Mouse (Mus musculus) urinary bladder, postnatal 10 days (tissue): Measurements from ENCODE around the gene Ly6c2.
"Not testable (repeated sequence)": the region's sequence is repeated elsewhere in the genome, so short reads cannot be mapped to it uniquely, and the experiment has no call there.

Source experiments
- DNase-seq: peaks from one replicate; pipeline ENCODE4 v3.0.0; 2022; ENCODE audit warnings: low spot score

The Ly6c2 gene

DNA sequence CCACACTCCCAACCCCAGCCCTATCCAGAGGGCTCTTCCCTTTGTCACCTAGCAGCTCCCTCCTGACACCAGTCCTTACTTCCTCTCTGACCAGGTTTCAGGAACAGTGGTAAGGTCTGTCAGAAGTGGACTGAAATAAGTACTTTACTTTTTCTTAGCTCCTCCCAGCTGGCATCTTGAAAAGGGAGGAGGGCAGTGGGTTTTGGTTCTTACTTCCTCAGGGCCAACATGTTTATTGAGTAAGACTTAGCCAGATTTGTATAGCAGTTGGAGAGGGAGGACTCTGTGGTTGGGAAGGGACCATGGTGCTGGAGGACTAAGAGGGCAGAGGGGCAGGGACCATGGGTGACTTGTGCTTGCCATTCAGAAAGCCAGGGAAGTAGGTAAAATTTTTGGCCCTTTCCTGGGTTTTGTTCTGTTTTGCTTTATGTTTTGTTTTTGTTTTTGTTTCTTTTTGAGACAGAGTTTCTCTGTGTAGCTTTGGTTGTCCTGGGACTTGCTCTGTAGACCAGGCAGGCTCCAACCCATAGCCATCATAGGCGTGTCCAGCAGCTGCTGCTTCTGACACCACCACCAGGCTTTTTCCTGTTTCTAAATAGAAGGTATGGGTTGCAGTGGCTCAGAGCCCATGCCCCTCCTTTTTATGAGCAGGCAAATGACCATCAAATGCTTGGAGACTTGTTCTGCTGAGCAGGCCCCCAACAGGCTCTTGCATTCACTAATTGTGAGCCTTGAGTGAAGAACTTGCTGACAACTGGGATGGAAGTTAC, at the start of gene Ly6c2:
Gene Ly6c2 (minus strand): TSS at position 110 of the 770 bp plus-strand sequence.
- not testable (repeated sequence) for DNase-seq

GRCm38 (mm10) chr15:75157646-75158045, 45.9 kb upstream of the Ly6c2 start:
- DNase-seq = no peak

- no peak for DNase-seq
Observed at GRCm38 (mm10) chr15:75154940-75155339, 43.2 kb upstream of the Ly6c2 start, which contains the start of gene Ly6g. Ly6g (plus strand) TSS chr15:75155240.

DNA sequence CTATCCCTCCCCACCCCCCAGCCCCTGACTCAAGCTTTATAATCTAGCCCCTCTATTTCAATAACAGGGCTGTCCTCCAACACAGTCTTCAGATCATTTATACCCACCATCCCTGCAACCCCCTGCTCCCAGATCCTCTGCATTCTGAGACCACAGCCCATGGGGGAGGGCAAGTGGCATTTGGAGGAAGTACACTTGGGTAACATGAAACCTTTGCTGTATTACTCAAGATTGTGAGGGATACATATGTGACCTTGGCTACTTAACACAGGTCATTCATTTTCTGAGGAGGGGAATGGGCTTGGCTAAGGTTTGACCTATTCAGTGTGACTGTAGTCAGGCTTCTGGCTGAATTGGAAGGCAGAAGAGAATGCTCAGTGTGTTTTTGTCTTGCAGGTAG, 41.3 kb upstream of the Ly6c2 start:
- DNase-seq = no peak

DNA sequence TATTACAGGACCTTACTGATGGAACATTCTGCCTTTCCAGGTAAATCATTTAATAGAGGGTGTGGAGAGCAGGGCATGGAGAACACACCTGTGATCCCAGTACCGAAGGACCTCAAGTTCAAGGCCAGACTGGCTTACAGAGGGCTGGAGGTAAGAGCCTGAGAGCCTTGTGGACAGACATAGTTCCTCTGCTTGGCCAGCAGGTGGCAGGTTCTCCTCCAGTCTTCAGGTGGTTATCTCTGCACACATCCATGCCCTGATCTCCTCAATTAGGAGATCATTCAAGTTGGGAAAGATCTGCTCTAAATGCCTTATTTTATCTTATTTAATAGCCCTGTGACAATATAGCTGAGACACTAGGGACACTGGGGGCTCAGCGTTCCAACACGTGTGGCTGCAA, 32.0 kb upstream of the Ly6c2 start:
- DNase-seq = no peak

- not testable (repeated sequence) for DNase-seq
Observed at GRCm38 (mm10) chr15:75141812-75142360, 30.1 kb upstream of the Ly6c2 start.

- not testable (repeated sequence) for DNase-seq
Observed at GRCm38 (mm10) chr15:75137739-75138138, 26.0 kb upstream of the Ly6c2 start.

GRCm38 (mm10) chr15:75135090-75135783, 23.5 kb upstream of the Ly6c2 start:
- not testable (repeated sequence) for DNase-seq

GRCm38 (mm10) chr15:75132346-75132745, 20.6 kb upstream of the Ly6c2 start:
- DNase-seq = not testable (repeated sequence)

GRCm38 (mm10) chr15:75120066-75120465, 8.3 kb upstream of the Ly6c2 start:
- DNase-seq = no peak

- DNase-seq = not testable (repeated sequence)
Observed at GRCm38 (mm10) chr15:75118742-75119141, 7.0 kb upstream of the Ly6c2 start.

DNA sequence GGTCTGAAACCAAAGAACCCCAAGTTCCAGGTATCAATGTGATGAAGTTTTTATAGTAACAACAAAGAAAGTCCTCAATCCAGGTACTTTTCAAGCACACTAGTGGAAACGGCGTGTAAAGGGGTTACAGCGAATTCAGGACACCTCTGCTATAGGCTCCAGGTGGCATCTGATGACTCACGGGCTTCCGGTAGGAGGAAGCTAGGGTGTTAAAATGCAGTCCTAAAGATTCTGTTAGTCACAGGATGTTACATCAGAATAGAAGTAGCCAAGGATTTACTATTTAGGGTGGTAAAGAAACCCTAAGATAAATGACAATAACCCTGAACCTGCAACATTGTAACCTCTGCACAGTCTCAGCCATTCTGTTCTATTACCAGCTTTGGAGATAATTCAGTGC, 5.7 kb upstream of the Ly6c2 start:
- DNase-seq = not testable (repeated sequence)

- no peak for DNase-seq
Observed at GRCm38 (mm10) chr15:75116525-75116924, 4.8 kb upstream of the Ly6c2 start.

- not testable (repeated sequence) for DNase-seq
Observed at GRCm38 (mm10) chr15:75110424-75110823, 1.3 kb downstream of the Ly6c2 start.

DNA sequence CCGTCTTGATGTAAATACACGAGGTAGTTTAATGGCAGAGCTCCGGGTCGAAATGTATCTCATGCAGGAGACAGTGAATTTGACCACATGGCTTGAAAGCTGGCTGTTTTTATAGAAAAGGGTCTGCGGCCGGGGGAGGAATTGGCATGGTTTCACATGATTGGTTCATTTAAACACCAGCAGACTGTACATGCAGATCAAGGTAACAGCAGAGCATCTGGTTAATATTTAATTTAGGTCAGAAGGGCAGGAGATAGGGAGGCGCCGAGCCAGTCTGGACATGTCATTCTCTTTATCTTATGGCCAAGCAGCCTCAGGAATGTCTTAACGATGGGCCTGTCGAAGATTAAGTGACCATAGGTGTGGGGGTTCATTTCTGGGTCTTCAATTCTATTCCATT, 12.5 kb downstream of the Ly6c2 start:
- DNase-seq = no peak

GRCm38 (mm10) chr15:75088041-75088440, 23.7 kb downstream of the Ly6c2 start:
- DNase-seq = not testable (repeated sequence)

DNA sequence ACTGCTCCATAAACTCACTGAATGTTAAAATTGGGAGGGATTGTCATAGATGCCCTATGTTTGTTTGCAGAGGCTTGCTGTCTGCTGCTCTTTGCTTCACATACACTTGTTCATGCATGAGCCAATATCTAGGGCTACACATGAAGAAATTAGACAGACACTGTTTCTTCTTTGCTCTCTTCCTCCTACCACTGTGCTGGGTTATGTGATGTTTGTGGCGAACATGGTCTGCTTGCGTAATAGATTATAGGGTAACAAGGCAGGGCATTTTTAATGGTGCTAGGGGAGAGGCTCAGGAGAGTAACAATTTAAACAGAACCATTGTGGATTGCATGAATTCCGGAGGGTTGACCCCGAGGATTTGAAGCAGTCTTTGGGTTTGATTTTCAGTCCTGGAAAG, 41.8 kb downstream of the Ly6c2 start:
- no peak for DNase-seq

DNA sequence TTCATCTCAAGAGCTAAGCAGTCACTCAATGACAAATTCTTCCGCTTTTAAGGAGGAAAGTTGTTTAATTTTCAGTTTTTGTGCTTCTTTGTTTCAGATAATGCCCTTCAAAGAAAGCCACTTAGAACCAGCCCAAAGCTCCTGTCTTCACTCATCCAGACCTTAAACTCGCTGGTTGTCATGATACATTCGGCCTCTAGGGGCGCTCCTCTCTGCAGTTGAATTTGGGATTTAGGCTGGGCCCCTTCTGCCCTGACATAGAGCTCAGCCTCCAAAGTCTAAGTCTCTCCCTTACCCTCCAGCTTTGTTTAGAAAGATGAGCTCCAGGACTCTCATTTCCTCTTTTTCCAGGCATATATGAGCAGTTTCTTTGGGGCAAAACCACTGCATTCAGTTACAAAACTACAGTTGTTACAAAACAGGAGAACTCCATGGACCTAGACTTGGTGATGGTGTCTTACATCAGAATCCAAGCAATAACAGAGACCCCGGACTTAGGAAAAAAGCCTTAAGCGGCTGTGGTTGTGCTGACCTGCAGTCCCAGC, 49.7 kb downstream of the Ly6c2 start:
- not testable (repeated sequence) for DNase-seq

DNA sequence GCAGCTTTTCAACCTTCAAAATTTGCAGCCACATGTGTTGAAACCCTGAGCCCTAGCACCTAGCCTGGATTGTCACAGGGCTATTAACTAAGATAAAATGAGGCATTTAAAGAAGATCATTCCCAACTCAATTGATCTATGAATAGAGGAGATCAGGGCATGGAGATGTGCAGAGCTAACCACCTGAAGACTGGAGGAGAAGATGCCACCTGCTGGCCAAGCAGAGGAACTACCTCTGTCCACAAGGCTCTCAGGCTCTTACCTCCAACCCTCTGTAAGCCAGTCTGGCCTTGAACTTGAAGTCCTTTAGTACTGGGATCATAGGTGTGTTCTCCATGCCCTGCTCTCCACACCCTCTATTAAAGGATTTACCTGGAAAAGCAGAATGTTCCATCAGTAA, 51.3 kb downstream of the Ly6c2 start:
- no peak for DNase-seq
